Mouse (Mus musculus): Measurements from ENCODE around the gene Hipk2. TPM values are rescaled to one million over a fixed set of nuclear protein-coding genes. Genes with fewer than 3 reads are reported as not detected.

The Hipk2 gene
- polyA plus RNA-seq, 1 experiment from 2014 or later: 30.6 TPM

DNA sequence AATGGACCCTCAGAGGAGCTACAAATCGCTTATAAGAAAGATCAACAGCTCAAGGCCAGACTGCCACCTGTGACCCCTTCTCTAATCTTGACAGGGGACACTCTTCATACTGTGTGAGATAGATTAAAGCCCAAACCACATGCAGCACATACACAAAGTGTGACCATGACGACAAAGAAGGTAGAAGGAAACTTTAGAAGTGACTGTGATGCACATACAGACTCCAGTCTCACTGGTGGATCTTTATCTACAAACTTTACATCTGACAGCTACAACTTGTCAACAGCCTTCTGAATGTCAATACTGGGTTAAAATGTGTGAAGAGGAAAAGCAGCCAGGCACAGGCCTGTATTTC is 65.9 kb downstream of the Hipk2 start:
- H3K4me3 ChIP-seq (ENCODE audit: low read depth, low read length): no peak overlapping the region
- H3K36me3 ChIP-seq (ENCODE audit: control insufficient read depth, insufficient read depth, low read length): no peaks in the 10 kb centered on the region; the same call in 1 of the 2 replicates
- H3K4me1 ChIP-seq (ENCODE audit: control insufficient read depth, insufficient read depth, low read length): no peaks in the 10 kb centered on the region
- WGBS: 62% methylated on average over 2 of the region's 2 CpGs
- no peak overlapping the region for H3K4me2 ChIP-seq (ENCODE audit: low read depth)
- no peaks in the 10 kb centered on the region for H3K27me3 ChIP-seq (ENCODE audit: control insufficient read depth, insufficient read depth, low read length)
- no peak overlapping the region for H3K27ac ChIP-seq (ENCODE audit: low read depth, low read length)
- DNase-seq (ENCODE audit: low spot score) (no peak), ATAC-seq (ENCODE audit: insufficient read depth, low FRiP score, low TSS enrichment) (no peak)
- H3K9me3 ChIP-seq (ENCODE audit: control insufficient read depth, low read length): no peaks in the 10 kb centered on the region
- H3K9ac ChIP-seq (ENCODE audit: low read length): no peak overlapping the region

DNA sequence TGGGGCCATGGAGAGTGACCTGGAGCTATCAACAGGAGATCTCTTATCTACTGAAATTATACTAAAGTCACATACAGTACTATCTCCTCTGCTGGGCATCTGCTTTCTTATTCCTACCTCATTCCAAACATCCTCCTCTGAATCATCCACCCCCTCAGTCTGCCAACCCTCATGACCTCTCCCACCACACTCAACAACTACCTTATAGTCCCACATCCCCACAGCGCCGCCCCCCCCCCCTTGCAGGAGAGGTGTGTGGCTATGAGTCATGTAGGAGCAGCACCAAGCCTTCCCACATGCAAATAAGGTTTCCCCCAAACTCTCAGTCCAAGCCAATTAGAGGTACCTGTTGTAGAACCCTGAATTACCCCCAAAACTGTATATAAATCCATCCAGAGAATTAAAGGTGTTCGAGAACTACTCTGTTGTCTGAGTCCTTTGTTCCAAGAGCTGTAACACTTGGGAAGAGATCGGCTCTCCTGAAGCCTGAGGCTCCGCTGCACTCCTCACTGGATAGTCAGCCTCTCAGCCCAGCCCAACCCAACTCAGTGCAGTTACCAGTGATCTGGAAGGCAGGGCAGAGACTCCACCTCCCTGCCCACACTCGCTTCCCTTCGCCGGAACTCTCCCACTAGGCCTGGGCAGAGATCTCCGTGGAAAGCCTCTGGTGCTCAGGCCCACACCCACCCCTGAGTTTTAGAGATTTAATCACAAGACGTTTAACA is 66.4 kb downstream of the Hipk2 start:
- Histone ChIP-seq H3K4me3 (ENCODE audit: low read depth, low read length) (no peak overlapping the region), H3K4me1 (ENCODE audit: control insufficient read depth, insufficient read depth, low read length) (no peaks in the 10 kb centered on the region), H3K9ac (ENCODE audit: low read length) (no peak overlapping the region), H3K27ac (ENCODE audit: low read depth, low read length) (no peak overlapping the region), H3K4me2 (ENCODE audit: low read depth) (no peak overlapping the region), H3K27me3 (ENCODE audit: control insufficient read depth, insufficient read depth, low read length) (no peaks in the 10 kb centered on the region), H3K9me3 (ENCODE audit: control insufficient read depth, low read length) (no peaks in the 10 kb centered on the region), H3K36me3 (ENCODE audit: control insufficient read depth, insufficient read depth, low read length) (no peaks in the 10 kb centered on the region; the same call in 1 of the 2 replicates)
- DNase-seq (ENCODE audit: low spot score) (no peak), ATAC-seq (ENCODE audit: insufficient read depth, low FRiP score, low TSS enrichment) (no peak)
- WGBS: 66% methylated on average over 10 of the region's 10 CpGs

DNA sequence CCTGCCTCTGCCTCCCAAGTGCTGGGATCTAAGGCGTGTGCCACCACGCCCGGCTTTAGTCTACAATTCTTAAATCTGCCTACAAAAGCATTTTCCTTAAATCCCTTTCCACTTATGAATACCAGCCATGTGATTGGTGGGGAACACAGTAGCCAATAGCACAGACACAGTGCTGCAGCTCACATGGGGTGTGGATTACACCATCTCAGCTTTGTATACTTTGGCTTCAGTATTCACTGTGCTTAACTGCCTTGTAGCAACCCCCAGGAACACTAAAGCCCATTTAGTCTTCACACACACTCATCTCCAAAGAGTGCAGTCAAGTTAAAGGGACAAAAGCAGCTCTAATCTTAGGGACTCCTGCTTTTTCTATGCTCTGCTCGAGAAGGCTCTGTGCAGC is 67.6 kb downstream of the Hipk2 start:
- H3K9me3 ChIP-seq (ENCODE audit: control insufficient read depth, low read length): no peaks in the 10 kb centered on the region
- no peak overlapping the region for H3K4me2 ChIP-seq (ENCODE audit: low read depth)
- H3K4me3 ChIP-seq (ENCODE audit: low read depth, low read length): no peak overlapping the region
- no peaks in the 10 kb centered on the region for H3K27me3 ChIP-seq (ENCODE audit: control insufficient read depth, insufficient read depth, low read length)
- ATAC-seq (ENCODE audit: insufficient read depth, low FRiP score, low TSS enrichment): no peak
- no peak for DNase-seq (ENCODE audit: low spot score)
- no peak overlapping the region for H3K27ac ChIP-seq (ENCODE audit: low read depth, low read length)
- H3K4me1 ChIP-seq (ENCODE audit: control insufficient read depth, insufficient read depth, low read length): no peaks in the 10 kb centered on the region
- H3K36me3 ChIP-seq (ENCODE audit: control insufficient read depth, insufficient read depth, low read length): no peaks in the 10 kb centered on the region; the same call in 1 of the 2 replicates
- WGBS: 93% methylated on average over 4 of the region's 4 CpGs
- no peak overlapping the region for H3K9ac ChIP-seq (ENCODE audit: low read length)

DNA sequence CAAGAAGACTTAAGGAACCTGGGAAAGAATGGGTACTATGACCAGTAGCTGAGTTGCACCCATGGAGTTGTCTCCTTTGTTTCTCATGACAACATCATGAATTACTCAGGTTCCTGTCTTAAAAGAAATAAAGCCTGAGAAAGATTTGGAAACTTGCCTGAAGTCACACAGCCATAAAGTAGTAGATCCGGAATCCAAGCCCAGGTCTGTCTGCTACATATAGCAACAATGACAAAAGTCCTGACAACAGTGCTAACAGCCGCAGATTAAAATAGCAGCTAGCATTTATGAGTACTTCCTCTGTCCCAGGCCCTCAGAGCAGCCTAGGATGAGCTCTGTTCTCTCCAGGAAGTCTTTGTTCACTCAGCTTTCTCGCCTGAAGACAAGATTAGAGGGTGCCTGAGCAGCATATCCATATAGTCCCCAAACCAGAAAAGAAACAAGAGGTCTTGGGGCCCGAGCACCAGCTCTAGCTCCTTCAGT is 69.0 kb downstream of the Hipk2 start:
- Histone ChIP-seq H3K4me1 (ENCODE audit: control insufficient read depth, insufficient read depth, low read length) (peaks cover 3% of the 10 kb centered on the region; the same call in 1 of the 2 replicates), H3K9me3 (ENCODE audit: control insufficient read depth, low read length) (no peaks in the 10 kb centered on the region), H3K27me3 (ENCODE audit: control insufficient read depth, insufficient read depth, low read length) (no peaks in the 10 kb centered on the region), H3K27ac (ENCODE audit: low read depth, low read length) (no peak overlapping the region), H3K4me3 (ENCODE audit: low read depth, low read length) (no peak overlapping the region), H3K9ac (ENCODE audit: low read length) (no peak overlapping the region), H3K36me3 (ENCODE audit: control insufficient read depth, insufficient read depth, low read length) (no peaks in the 10 kb centered on the region; the same call in 1 of the 2 replicates), H3K4me2 (ENCODE audit: low read depth) (no peak overlapping the region)
- 83% methylated on average over 4 of the region's 4 CpGs for WGBS
- DNase-seq (ENCODE audit: low spot score) (no peak), ATAC-seq (ENCODE audit: insufficient read depth, low FRiP score, low TSS enrichment) (no peak)

DNA sequence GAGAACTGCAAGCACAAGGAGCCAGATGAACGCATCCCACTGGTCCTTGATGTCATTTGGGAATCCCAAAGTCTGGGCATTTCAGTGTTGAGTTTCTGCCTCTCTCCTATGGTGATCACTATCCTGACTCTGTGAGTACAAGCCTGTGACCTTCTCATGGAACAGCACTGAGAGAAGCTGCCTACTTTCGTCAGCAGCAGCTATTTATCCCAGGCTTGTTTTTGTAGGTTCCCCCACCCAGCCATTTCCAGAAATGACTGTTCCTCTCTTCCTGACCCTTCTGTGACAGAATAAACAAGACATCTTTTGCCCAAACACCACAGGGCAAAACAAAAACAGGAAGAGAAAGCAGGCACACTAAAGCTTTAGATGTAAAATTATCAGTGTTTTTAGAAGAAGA is 70.4 kb downstream of the Hipk2 start:
- H3K9me3 ChIP-seq (ENCODE audit: control insufficient read depth, low read length): no peaks in the 10 kb centered on the region
- DNase-seq (ENCODE audit: low spot score): no peak
- peaks cover 6% of the 10 kb centered on the region; the same call in 1 of the 2 replicates for H3K4me1 ChIP-seq (ENCODE audit: control insufficient read depth, insufficient read depth, low read length)
- H3K27me3 ChIP-seq (ENCODE audit: control insufficient read depth, insufficient read depth, low read length): no peaks in the 10 kb centered on the region
- H3K4me2 ChIP-seq (ENCODE audit: low read depth): no peak overlapping the region
- no peak for ATAC-seq (ENCODE audit: insufficient read depth, low FRiP score, low TSS enrichment)
- no peak overlapping the region for H3K27ac ChIP-seq (ENCODE audit: low read depth, low read length)
- no peak overlapping the region for H3K9ac ChIP-seq (ENCODE audit: low read length)
- no peaks in the 10 kb centered on the region; the same call in 1 of the 2 replicates for H3K36me3 ChIP-seq (ENCODE audit: control insufficient read depth, insufficient read depth, low read length)
- WGBS: 77% methylated on average over 2 of the region's 2 CpGs
- H3K4me3 ChIP-seq (ENCODE audit: low read depth, low read length): no peak overlapping the region

DNA sequence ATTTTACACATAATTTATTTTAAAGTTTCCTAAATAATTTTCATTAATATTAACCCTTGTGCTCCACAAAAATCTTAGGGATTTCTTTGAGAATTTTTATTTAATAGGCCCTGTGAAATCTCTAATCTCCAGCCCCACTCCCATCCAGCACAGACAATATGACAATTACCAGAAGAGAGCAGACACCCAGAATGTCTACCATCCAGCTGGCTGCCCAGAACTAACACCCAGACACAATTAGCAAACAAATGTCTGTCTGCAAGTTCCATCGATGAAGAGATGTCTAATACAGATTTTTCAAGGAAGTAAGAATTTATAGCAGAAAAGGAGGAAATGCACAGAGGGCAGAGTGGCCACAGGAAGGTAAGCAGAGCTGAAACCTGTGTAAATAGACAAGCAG is 74.7 kb downstream of the Hipk2 start:
- no peak for ATAC-seq (ENCODE audit: insufficient read depth, low FRiP score, low TSS enrichment)
- H3K4me3 ChIP-seq (ENCODE audit: low read depth, low read length): no peak overlapping the region
- 69% methylated on average over 1 of the region's 1 CpGs for WGBS
- peaks cover 6% of the 10 kb centered on the region; the same call in 1 of the 2 replicates for H3K4me1 ChIP-seq (ENCODE audit: control insufficient read depth, insufficient read depth, low read length)
- DNase-seq (ENCODE audit: low spot score): no peak
- no peak overlapping the region for H3K4me2 ChIP-seq (ENCODE audit: low read depth)
- H3K9me3 ChIP-seq (ENCODE audit: control insufficient read depth, low read length): no peaks in the 10 kb centered on the region
- H3K27ac ChIP-seq (ENCODE audit: low read depth, low read length): no peak overlapping the region
- H3K9ac ChIP-seq (ENCODE audit: low read length): no peak overlapping the region
- H3K27me3 ChIP-seq (ENCODE audit: control insufficient read depth, insufficient read depth, low read length): no peaks in the 10 kb centered on the region
- no peaks in the 10 kb centered on the region; the same call in 1 of the 2 replicates for H3K36me3 ChIP-seq (ENCODE audit: control insufficient read depth, insufficient read depth, low read length)

DNA sequence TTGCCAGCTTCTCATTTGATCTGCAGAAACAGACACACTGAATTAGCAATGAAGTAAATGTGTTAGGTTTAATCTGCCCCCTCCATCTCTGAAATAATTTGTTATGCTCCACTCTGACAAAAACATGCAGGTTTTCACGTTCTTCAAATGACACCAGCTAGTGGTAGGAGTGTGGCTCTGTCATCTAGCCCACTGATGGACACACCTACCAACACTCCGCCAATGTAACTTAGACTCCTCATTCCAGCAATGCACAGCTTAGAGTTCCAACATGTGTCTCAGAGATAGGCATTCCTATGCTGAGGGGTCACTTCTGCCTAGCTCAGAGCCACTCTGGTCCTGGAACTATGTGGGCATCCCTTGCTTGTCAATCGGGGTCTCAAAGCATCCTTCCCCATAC is 78.4 kb downstream of the Hipk2 start:
- DNase-seq (ENCODE audit: low spot score) (no peak), ATAC-seq (ENCODE audit: insufficient read depth, low FRiP score, low TSS enrichment) (no peak)
- H3K4me3 ChIP-seq (ENCODE audit: low read depth, low read length): no peak overlapping the region
- WGBS: 90% methylated on average over 3 of the region's 3 CpGs
- H3K36me3 ChIP-seq (ENCODE audit: control insufficient read depth, insufficient read depth, low read length): no peaks in the 10 kb centered on the region
- no peak overlapping the region for H3K27ac ChIP-seq (ENCODE audit: low read depth, low read length)
- H3K27me3 ChIP-seq (ENCODE audit: control insufficient read depth, insufficient read depth, low read length): no peaks in the 10 kb centered on the region
- H3K9me3 ChIP-seq (ENCODE audit: control insufficient read depth, low read length): no peaks in the 10 kb centered on the region
- H3K4me1 ChIP-seq (ENCODE audit: control insufficient read depth, insufficient read depth, low read length): peaks cover 4% of the 10 kb centered on the region; the same call in 1 of the 2 replicates
- H3K4me2 ChIP-seq (ENCODE audit: low read depth): no peak overlapping the region
- H3K9ac ChIP-seq (ENCODE audit: low read length): no peak overlapping the region

DNA sequence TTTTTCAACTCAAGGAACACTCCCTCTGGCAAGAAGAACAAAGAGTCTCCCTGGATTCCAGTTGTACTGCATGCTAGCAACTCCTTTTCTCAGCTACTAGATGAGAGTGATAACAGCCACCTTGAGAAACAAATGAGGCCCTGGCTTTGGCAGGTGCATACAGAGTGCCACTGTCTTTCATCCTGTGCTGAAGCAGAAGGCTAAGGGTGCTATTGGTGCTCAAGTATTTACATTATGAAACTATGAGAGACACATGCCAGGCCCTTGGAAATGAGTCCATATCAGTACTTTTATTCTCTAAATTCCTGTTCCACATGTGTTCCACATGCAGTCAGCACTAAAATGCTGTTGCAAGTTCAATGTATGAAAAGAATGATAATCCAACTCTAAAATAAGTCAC is 79.0 kb downstream of the Hipk2 start:
- Histone ChIP-seq H3K36me3 (ENCODE audit: control insufficient read depth, insufficient read depth, low read length) (no peaks in the 10 kb centered on the region), H3K4me1 (ENCODE audit: control insufficient read depth, insufficient read depth, low read length) (peaks cover 3% of the 10 kb centered on the region; the same call in 1 of the 2 replicates), H3K4me2 (ENCODE audit: low read depth) (no peak overlapping the region), H3K4me3 (ENCODE audit: low read depth, low read length) (no peak overlapping the region), H3K27me3 (ENCODE audit: control insufficient read depth, insufficient read depth, low read length) (no peaks in the 10 kb centered on the region), H3K27ac (ENCODE audit: low read depth, low read length) (no peak overlapping the region), H3K9ac (ENCODE audit: low read length) (no peak overlapping the region), H3K9me3 (ENCODE audit: control insufficient read depth, low read length) (no peaks in the 10 kb centered on the region)
- DNase-seq (ENCODE audit: low spot score): no peak
- no peak for ATAC-seq (ENCODE audit: insufficient read depth, low FRiP score, low TSS enrichment)

DNA sequence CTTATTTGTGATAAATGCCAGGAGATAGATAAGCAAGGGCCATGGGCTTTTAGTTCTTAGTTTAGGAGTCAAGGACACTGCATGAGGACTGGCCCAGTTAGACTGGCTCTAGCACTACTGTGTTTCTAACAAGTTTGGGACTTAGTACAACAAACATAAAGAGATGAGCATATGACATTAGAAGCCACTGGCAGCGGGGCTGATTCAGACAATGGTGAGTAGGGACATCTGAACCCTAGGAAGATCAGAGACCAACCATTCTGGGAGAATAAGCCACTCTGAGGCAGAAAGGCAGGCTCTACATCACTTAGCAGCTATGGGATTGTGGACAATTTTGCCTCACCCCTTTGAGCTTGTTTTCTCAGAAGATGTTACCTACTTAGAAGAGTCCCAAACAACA is 79.6 kb downstream of the Hipk2 start:
- H3K27me3 ChIP-seq (ENCODE audit: control insufficient read depth, insufficient read depth, low read length): no peaks in the 10 kb centered on the region
- H3K4me1 ChIP-seq (ENCODE audit: control insufficient read depth, insufficient read depth, low read length): peaks cover 3% of the 10 kb centered on the region; the same call in 1 of the 2 replicates
- 85% methylated on average over 1 of the region's 1 CpGs for WGBS
- H3K4me2 ChIP-seq (ENCODE audit: low read depth): no peak overlapping the region
- no peak for ATAC-seq (ENCODE audit: insufficient read depth, low FRiP score, low TSS enrichment)
- no peak for DNase-seq (ENCODE audit: low spot score)
- no peaks in the 10 kb centered on the region for H3K9me3 ChIP-seq (ENCODE audit: control insufficient read depth, low read length)
- H3K9ac ChIP-seq (ENCODE audit: low read length): no peak overlapping the region
- no peak overlapping the region for H3K4me3 ChIP-seq (ENCODE audit: low read depth, low read length)
- H3K36me3 ChIP-seq (ENCODE audit: control insufficient read depth, insufficient read depth, low read length): peaks cover under 1% of the 10 kb centered on the region; the same call in 1 of the 2 replicates
- no peak overlapping the region for H3K27ac ChIP-seq (ENCODE audit: low read depth, low read length)

Measured in neural tube, embryonic 11.5 days (tissue).